Mouse (Mus musculus) frontal cortex, postnatal 36 days (tissue): ENCODE measurements around the gene Ggn.
"Not testable (repeated sequence)": the region's sequence is repeated elsewhere in the genome, so short reads cannot be mapped to it uniquely, and the experiment has no call there.

ENCODE experiments used
- DNase-seq, 2 experiments: peaks; one replicate each; pipeline ENCODE4 v3.0.0; 2022; ENCODE audit warnings: low spot score in 2 of 2

Ggn gene

GRCm38 (mm10) chr7:29212775-29213560 is 43.0 kb downstream of the Ggn start:
- DNase-seq = not testable (repeated sequence)

- no peak for DNase-seq
These were observed 43.7 kb downstream of the Ggn start, which contains the start of gene Catsperg1 for GRCm38 (mm10) chr7:29213675-29214082. Catsperg1 (minus strand) TSS chr7:29214035.

- no peak for DNase-seq
These were observed 44.2 kb downstream of the Ggn start for GRCm38 (mm10) chr7:29214236-29214635.

GRCm38 (mm10) chr7:29214846-29215245 is 44.8 kb downstream of the Ggn start:
- DNase-seq = no peak
